Mouse (Mus musculus): ENCODE measurements at regions not wholly inside any gene's neighbourhood (a gene's known extent, or its start where the extent isn't known, plus 50 kb on each side); places are given as distances from the start of the nearest gene placed in this dataset.

DNA sequence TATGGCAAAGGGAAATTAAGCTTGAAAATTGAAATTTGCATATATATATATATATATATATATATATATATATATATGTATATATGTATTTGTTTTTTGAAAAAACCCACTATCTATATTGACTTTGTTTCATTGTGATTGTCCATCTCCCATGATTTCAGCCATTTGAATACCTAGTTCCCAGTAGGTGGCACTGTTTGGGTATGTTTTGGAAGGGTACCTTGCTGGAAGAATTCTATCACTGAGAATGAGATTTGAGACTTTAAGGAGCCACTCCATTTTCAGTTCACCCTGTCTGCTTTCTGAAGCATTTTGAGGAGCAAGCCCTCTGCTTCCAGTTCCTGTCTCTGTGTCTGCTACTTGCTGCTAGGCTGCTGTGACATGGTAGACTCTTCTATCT lies 72.8 kb upstream of the Ugt8a start:
- Histone ChIP-seq H3K9me3 (ENCODE audit: control insufficient read depth, low read length) (no peaks in the 10 kb centered on the region), H3K36me3 (ENCODE audit: control insufficient read depth, insufficient read depth) (no peaks in the 10 kb centered on the region), H3K27me3 (replicated peaks; ENCODE audit: control insufficient read depth, insufficient read depth, low read length) (no peaks in the 10 kb centered on the region), H3K4me2 (ENCODE audit: low read length) (no peak overlapping the region), H3K4me1 (replicated peaks; ENCODE audit: control insufficient read depth, insufficient read depth, low read length) (no peaks in the 10 kb centered on the region), H3K9ac (replicated peaks; ENCODE audit: low read depth, low read length) (no peak overlapping the region), H3K4me3 (replicated peaks; ENCODE audit: low read length) (no peak overlapping the region), H3K27ac (ENCODE audit: low read length) (no peak overlapping the region)
- no peak for ATAC-seq

DNA sequence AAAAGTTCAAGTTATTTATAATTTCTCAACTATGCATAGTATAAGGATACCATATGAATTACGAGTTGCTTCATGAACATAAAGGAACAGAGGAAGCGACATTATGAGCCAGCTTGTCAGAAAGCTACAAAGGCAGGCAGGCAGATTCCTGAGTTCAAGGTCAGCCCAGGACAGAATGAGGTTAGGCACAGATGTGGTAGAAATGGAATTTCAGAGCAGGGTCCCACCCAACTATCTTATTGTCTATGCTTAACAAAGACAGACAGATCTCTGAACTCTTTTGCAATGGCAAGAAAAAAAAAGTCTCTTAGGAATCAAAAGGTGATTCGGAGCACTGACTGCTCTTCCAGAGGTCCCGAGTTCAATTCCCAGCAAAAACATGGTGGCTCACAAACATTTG lies 77.7 kb upstream of the Ugt8a start:
- Histone ChIP-seq H3K27me3 (replicated peaks; ENCODE audit: control insufficient read depth, insufficient read depth, low read length) (no peaks in the 10 kb centered on the region), H3K36me3 (ENCODE audit: control insufficient read depth, insufficient read depth) (no peaks in the 10 kb centered on the region), H3K4me1 (replicated peaks; ENCODE audit: control insufficient read depth, insufficient read depth, low read length) (no peaks in the 10 kb centered on the region), H3K9me3 (ENCODE audit: control insufficient read depth, low read length) (no peaks in the 10 kb centered on the region), H3K4me2 (ENCODE audit: low read length) (no peak overlapping the region), H3K27ac (ENCODE audit: low read length) (no peak overlapping the region), H3K9ac (replicated peaks; ENCODE audit: low read depth, low read length) (no peak overlapping the region), H3K4me3 (replicated peaks; ENCODE audit: low read length) (no peak overlapping the region)
- WGBS = 89% methylated on average over 4 of the region's 4 CpGs
- ATAC-seq = no peak

DNA sequence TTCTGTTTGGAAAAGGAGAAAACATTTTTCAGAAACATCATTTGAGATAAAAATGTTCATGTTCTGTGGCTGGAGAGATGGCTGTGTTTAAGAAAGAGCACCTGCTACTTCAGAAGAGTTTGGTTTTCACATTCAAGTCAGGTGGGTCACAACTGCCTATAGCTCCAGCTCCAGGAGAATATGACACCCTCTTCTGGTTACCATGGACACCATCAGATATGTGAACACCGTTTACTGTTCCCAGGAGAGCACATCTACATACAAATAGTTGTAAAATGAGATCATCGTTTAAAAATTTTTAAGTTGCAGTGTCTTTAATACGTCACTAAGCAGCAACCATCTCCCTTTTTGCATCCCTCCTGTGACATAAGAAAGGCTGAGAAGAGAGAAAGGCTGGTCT lies 105.9 kb upstream of the Ugt8a start:
- WGBS = 11% methylated on average over 3 of the region's 3 CpGs
- Histone ChIP-seq H3K27ac (ENCODE audit: low read length) (no peak overlapping the region), H3K9me3 (ENCODE audit: control insufficient read depth, low read length) (no peaks in the 10 kb centered on the region), H3K9ac (replicated peaks; ENCODE audit: low read depth, low read length) (no peak overlapping the region), H3K27me3 (replicated peaks; ENCODE audit: control insufficient read depth, insufficient read depth, low read length) (no peaks in the 10 kb centered on the region), H3K36me3 (ENCODE audit: control insufficient read depth, insufficient read depth) (no peaks in the 10 kb centered on the region), H3K4me3 (replicated peaks; ENCODE audit: low read length) (no peak overlapping the region), H3K4me2 (ENCODE audit: low read length) (no peak overlapping the region), H3K4me1 (replicated peaks; ENCODE audit: control insufficient read depth, insufficient read depth, low read length) (no peaks in the 10 kb centered on the region)
- ATAC-seq = 0 out of 2 replicates have a peak, but pooled peaks have one; percentile 47

DNA sequence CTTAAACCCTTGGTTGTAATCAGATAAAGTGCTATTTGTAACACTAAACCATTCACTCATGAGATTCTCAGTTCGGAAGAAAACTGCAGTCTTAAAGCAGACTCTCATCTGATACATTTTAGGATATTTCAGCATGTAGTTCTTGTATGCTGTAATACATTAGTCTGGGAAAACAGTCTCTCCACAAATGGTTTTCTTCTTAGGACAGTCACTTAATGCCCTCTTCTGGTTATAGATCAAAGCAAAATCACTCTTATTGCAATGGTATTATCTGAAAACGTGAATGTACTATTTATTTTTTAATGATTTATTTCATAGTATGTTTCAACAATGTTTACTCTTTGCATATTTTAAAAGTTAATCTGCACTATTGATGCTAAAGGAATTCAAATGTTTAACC lies 106.4 kb upstream of the Ugt8a start:
- H3K27ac ChIP-seq (ENCODE audit: low read length) = no peak overlapping the region
- 45% methylated on average over 2 of the region's 2 CpGs for WGBS
- ATAC-seq = no peak
- H3K4me2 ChIP-seq (ENCODE audit: low read length) = no peak overlapping the region
- no peak overlapping the region for H3K9ac ChIP-seq (replicated peaks; ENCODE audit: low read depth, low read length)
- no peaks in the 10 kb centered on the region for H3K36me3 ChIP-seq (ENCODE audit: control insufficient read depth, insufficient read depth)
- H3K9me3 ChIP-seq (ENCODE audit: control insufficient read depth, low read length) = no peaks in the 10 kb centered on the region
- no peak overlapping the region for H3K4me3 ChIP-seq (replicated peaks; ENCODE audit: low read length)
- H3K27me3 ChIP-seq (replicated peaks; ENCODE audit: control insufficient read depth, insufficient read depth, low read length) = no peaks in the 10 kb centered on the region
- no peaks in the 10 kb centered on the region for H3K4me1 ChIP-seq (replicated peaks; ENCODE audit: control insufficient read depth, insufficient read depth, low read length)

DNA sequence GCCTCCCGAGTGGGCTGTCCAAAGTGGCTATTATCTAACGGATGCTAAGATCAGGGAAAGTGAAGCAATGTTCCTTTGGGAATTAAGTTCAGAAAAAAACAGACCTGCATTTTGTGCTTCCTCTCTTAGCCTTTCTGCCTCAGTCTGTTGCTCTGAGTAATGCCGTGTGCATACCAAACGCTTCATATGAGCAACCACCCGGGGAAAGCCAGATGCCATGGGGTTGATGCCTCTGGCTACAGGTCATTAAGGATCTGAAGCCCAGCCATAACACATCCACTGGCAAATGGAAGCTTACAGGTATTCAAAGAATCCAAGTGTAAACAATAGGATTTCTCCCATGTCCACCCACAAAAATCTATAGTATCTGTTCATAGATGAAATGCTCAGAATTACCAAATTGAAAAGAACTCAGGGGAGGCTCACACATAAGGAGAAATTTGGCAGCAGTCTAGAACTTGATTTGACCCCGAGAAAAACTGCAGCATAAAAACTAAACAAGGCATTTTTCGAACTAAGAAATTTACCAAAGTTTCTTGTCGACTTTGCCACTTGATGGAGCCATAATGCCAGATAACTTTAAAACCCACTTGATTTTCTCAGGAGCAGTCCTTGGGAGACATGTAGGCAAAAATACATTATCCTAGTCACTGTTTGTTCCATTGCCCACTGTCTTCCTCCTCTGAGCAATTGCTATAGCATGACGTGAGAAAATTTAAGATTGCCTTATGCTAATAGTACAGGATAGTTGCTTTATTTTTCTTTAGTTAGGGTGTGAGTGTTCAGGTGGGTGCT lies 107.8 kb upstream of the Ugt8a start:
- Histone ChIP-seq H3K9ac (replicated peaks; ENCODE audit: low read depth, low read length) (no peak overlapping the region), H3K4me3 (replicated peaks; ENCODE audit: low read length) (no peak overlapping the region), H3K4me2 (ENCODE audit: low read length) (no peak overlapping the region), H3K36me3 (ENCODE audit: control insufficient read depth, insufficient read depth) (no peaks in the 10 kb centered on the region), H3K27me3 (replicated peaks; ENCODE audit: control insufficient read depth, insufficient read depth, low read length) (no peaks in the 10 kb centered on the region), H3K9me3 (ENCODE audit: control insufficient read depth, low read length) (no peaks in the 10 kb centered on the region), H3K4me1 (replicated peaks; ENCODE audit: control insufficient read depth, insufficient read depth, low read length) (no peaks in the 10 kb centered on the region), H3K27ac (ENCODE audit: low read length) (no peak overlapping the region)
- WGBS = 69% methylated on average over 9 of the region's 9 CpGs
- ATAC-seq = no peak

DNA sequence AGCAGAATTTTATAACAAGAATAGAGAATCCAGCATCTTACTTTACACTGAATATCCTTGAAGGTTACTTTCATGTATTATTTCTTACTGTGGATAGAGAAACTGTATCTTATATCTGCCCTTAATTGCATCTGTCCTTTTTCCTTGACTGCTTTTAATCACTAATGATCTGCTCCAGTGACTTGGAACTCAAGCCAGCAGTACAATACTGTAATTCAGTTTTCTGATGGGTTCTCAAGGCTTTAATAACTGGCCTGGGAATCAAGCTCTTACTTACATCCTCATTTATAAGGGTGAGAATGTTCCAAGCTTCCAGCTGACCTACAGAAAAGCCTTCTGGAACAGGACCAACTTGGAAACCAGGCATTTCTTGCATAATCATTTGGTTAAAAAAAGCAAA lies 120.2 kb upstream of the Ugt8a start:
- Histone ChIP-seq H3K9ac (replicated peaks; ENCODE audit: low read depth, low read length) (no peak overlapping the region), H3K27me3 (replicated peaks; ENCODE audit: control insufficient read depth, insufficient read depth, low read length) (no peaks in the 10 kb centered on the region), H3K4me1 (replicated peaks; ENCODE audit: control insufficient read depth, insufficient read depth, low read length) (no peaks in the 10 kb centered on the region), H3K36me3 (ENCODE audit: control insufficient read depth, insufficient read depth) (no peaks in the 10 kb centered on the region), H3K9me3 (ENCODE audit: control insufficient read depth, low read length) (no peaks in the 10 kb centered on the region), H3K4me3 (replicated peaks; ENCODE audit: low read length) (no peak overlapping the region), H3K4me2 (ENCODE audit: low read length) (no peak overlapping the region), H3K27ac (ENCODE audit: low read length) (no peak overlapping the region)
- no peak for ATAC-seq

DNA sequence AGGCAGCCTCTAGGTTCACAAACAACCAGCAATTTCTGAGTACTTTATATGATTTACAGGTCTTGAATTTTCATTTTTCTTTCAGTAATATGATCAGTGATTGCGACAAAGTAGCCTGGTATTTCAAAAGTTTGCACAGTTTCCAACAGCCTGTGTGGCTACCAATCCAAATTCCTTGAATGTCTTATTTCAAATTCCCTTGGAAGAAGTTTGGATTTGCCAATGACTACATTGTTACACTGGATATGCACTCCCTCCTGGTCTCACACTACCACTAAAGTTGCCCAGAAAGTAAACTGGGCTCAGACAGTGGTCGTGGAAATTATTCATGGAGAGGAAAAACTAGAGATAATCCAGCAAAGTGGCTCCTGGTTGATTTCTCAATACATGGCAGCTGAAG lies 166.7 kb upstream of the Ugt8a start:
- H3K27me3 ChIP-seq (replicated peaks; ENCODE audit: control insufficient read depth, insufficient read depth, low read length) = no peaks in the 10 kb centered on the region
- no peak overlapping the region for H3K4me2 ChIP-seq (ENCODE audit: low read length)
- no peak overlapping the region for H3K4me3 ChIP-seq (replicated peaks; ENCODE audit: low read length)
- no peaks in the 10 kb centered on the region for H3K9me3 ChIP-seq (ENCODE audit: control insufficient read depth, low read length)
- H3K9ac ChIP-seq (replicated peaks; ENCODE audit: low read depth, low read length) = no peak overlapping the region
- no peaks in the 10 kb centered on the region for H3K36me3 ChIP-seq (ENCODE audit: control insufficient read depth, insufficient read depth)
- ATAC-seq = no peak
- H3K27ac ChIP-seq (ENCODE audit: low read length) = no peak overlapping the region
- H3K4me1 ChIP-seq (replicated peaks; ENCODE audit: control insufficient read depth, insufficient read depth, low read length) = no peaks in the 10 kb centered on the region
- WGBS = 94% methylated on average over 2 of the region's 2 CpGs

DNA sequence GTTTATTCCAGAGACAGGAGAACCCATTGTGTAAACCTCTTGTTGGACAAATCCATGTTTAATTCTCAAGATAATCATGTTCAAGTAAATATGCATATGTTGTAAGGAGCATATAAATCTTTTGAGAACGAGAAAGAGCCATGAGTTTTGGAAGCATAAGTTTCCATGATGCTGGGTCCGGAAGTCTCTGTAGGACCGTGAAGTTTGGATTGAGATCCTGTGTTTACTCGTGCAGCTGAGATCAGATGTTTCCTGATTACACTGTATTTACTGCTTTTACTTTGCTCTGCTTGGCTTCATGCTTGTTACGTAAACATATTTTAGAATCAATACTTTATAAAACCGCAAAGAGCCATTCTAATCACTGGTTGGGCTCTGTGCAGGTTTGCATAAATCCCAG lies 171.0 kb upstream of the Ugt8a start:
- 89% methylated on average over 6 of the region's 6 CpGs for WGBS
- no peak overlapping the region for H3K27ac ChIP-seq (ENCODE audit: low read length)
- H3K4me1 ChIP-seq (replicated peaks; ENCODE audit: control insufficient read depth, insufficient read depth, low read length) = no peaks in the 10 kb centered on the region
- H3K9ac ChIP-seq (replicated peaks; ENCODE audit: low read depth, low read length) = no peak overlapping the region
- no peak overlapping the region for H3K4me2 ChIP-seq (ENCODE audit: low read length)
- no peaks in the 10 kb centered on the region for H3K9me3 ChIP-seq (ENCODE audit: control insufficient read depth, low read length)
- H3K27me3 ChIP-seq (replicated peaks; ENCODE audit: control insufficient read depth, insufficient read depth, low read length) = no peaks in the 10 kb centered on the region
- no peaks in the 10 kb centered on the region for H3K36me3 ChIP-seq (ENCODE audit: control insufficient read depth, insufficient read depth)
- ATAC-seq = no peak
- no peak overlapping the region for H3K4me3 ChIP-seq (replicated peaks; ENCODE audit: low read length)

DNA sequence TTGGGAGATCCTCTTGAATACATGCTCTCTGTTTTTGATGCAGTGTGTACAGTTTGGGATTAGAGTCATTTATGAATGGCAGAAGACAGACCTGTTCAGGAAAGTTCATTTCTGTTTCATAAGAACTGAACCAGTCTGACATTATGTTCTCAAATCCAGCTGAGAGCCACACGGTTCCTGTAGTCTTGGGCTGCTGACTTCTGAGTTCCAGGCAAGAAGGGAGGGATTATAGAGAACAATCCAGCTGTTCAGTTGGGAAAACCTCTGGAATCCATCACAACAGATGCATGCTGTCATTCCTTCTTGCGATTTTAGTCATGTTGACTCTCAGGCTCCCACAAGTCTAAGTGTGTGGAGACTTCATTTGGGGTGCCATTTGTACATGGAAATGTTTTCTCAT lies 179.4 kb upstream of the Ugt8a start:
- H3K9me3 ChIP-seq (ENCODE audit: control insufficient read depth, low read length) = no peaks in the 10 kb centered on the region
- H3K36me3 ChIP-seq (ENCODE audit: control insufficient read depth, insufficient read depth) = no peaks in the 10 kb centered on the region
- no peak for ATAC-seq
- no peaks in the 10 kb centered on the region for H3K4me1 ChIP-seq (replicated peaks; ENCODE audit: control insufficient read depth, insufficient read depth, low read length)
- no peak overlapping the region for H3K27ac ChIP-seq (ENCODE audit: low read length)
- WGBS = 77% methylated on average over 2 of the region's 2 CpGs
- H3K27me3 ChIP-seq (replicated peaks; ENCODE audit: control insufficient read depth, insufficient read depth, low read length) = no peaks in the 10 kb centered on the region
- H3K4me2 ChIP-seq (ENCODE audit: low read length) = no peak overlapping the region
- H3K4me3 ChIP-seq (replicated peaks; ENCODE audit: low read length) = no peak overlapping the region
- no peak overlapping the region for H3K9ac ChIP-seq (replicated peaks; ENCODE audit: low read depth, low read length)

Data from forebrain, embryonic 16.5 days (tissue).